Mouse (Mus musculus) liver, embryonic 12.5 days (tissue): ENCODE results near the gene Fam169a. TPM values are rescaled to one million over a fixed set of nuclear protein-coding genes. Genes with fewer than 3 reads are reported as not detected.
A peak's percentile ranks its signal among the peaks of the same experiment; 100 is the strongest.
"Not testable (repeated sequence)": the region's sequence is repeated elsewhere in the genome, so short reads cannot be mapped to it uniquely, and the experiment has no call there.

Experiments
- ATAC-seq: fragments of 200-750 bp; cut with Nextera tagmentation; 2 replicates; pipeline ENCODE4 v1.8.0; 2017; ENCODE audit warnings: moderate number of reproducible peaks, mild to moderate bottlenecking, moderate library complexity
- H3K27ac ChIP-seq: fragments of 300-500 bp; sonication (generic); 2 replicates; pipeline ENCODE4 v1.5.1; 2016; ENCODE audit warnings: mild to moderate bottlenecking
- H3K27me3 ChIP-seq: fragments of 300-500 bp; sonication (generic); replicated peaks from 2 replicates; pipeline ENCODE4 v1.6.1; 2016; ENCODE audit warnings: mild to moderate bottlenecking, moderate library complexity
- H3K36me3 ChIP-seq: fragments of 300-500 bp; sonication (generic); 2 replicates; pipeline ENCODE4 v1.6.1; 2016; ENCODE audit warnings: mild to moderate bottlenecking, moderate library complexity
- H3K4me1 ChIP-seq: fragments of 300-500 bp; sonication (generic); 2 replicates; pipeline ENCODE4 v1.6.1; 2016
- H3K4me2 ChIP-seq: fragments of 300-500 bp; sonication (generic); 2 replicates; pipeline ENCODE4 v1.6.1; 2016; ENCODE audit warnings: mild to moderate bottlenecking, moderate library complexity
- H3K4me3 ChIP-seq: fragments of 300-500 bp; sonication (generic); 2 replicates; pipeline ENCODE4 v1.5.1; 2016; ENCODE audit warnings: mild to moderate bottlenecking, moderate library complexity
- H3K9ac ChIP-seq: fragments of 300-500 bp; sonication (generic); 2 replicates; pipeline ENCODE4 v1.6.1; 2016; ENCODE audit warnings: mild to moderate bottlenecking, moderate library complexity
- H3K9me3 ChIP-seq: fragments of 300-500 bp; sonication (generic); replicated peaks from 2 replicates; pipeline ENCODE4 v1.6.1; 2016; ENCODE audit warnings: mild to moderate bottlenecking, moderate library complexity
- WGBS: fragments of 180-500 bp; shearing (Covaris S2); methylation state at CpG from one replicate; pipeline ENCODE4 v1.1.7; 2016; ENCODE audit not compliant: insufficient replicate concordance; 5-methylcytosine and 5-hydroxymethylcytosine counted together
- polyA plus RNA-seq: library from polyadenylated mRNA; unstranded; fragments of >200 nt; fragmentation: Nextera tagmentation; extraction: Ambion mirVana; gene quantifications from 2 replicates; pipeline ENCODE4 v1.2.1, GENCODE M21; 2016

Gene Fam169a
- polyA plus RNA-seq, 1 experiment from 2014 or later: 3.8 TPM

GRCm38 (mm10) chr13:97137466-97138400 is 70.6 kb downstream of the Fam169a start, which contains the start of the genes Gfm2 and Nsa2:
TSS of gene Gfm2 (plus strand) at chr13:97137937.
TSS of gene Nsa2 (minus strand) at chr13:97137937.
- Histone ChIP-seq H3K36me3 (peaks cover 39% of the 10 kb centered on the region), H3K4me1 (peaks cover 16% of the 10 kb centered on the region), H3K27ac (peak within 1 kb of the TSS; percentile 79), H3K9ac (peak within 1 kb of the TSS; percentile 84), H3K4me2 (peak within 1 kb of the TSS; percentile 72), H3K4me3 (peak within 1 kb of the TSS; percentile 91), H3K27me3 (no peaks in the 10 kb centered on the region), H3K9me3 (no peaks in the 10 kb centered on the region)
- under 1% methylated on average over 57 of the region's 57 CpGs for WGBS
- ATAC-seq: peak; percentile 99

GRCm38 (mm10) chr13:97138404-97138931 is 71.4 kb downstream of the Fam169a start:
- H3K9ac ChIP-seq: peak overlapping the region; percentile 84
- not testable (repeated sequence) for ATAC-seq, H3K27me3 ChIP-seq, H3K9me3 ChIP-seq
- H3K4me2 ChIP-seq: peak overlapping the region; percentile 68
- H3K4me3 ChIP-seq: peak overlapping the region; percentile 91
- peak overlapping the region; percentile 79 for H3K27ac ChIP-seq
- H3K4me1 ChIP-seq: peaks cover 19% of the 10 kb centered on the region
- H3K36me3 ChIP-seq: peaks cover 39% of the 10 kb centered on the region
- 17% methylated on average over 8 of the region's 8 CpGs for WGBS

- Histone ChIP-seq H3K27ac (no peak overlapping the region), H3K9ac (no peak overlapping the region), H3K4me3 (no peak overlapping the region), H3K4me1 (peaks cover 11% of the 10 kb centered on the region), H3K4me2 (no peak overlapping the region), H3K9me3 (no peaks in the 10 kb centered on the region), H3K36me3 (peaks cover 40% of the 10 kb centered on the region), H3K27me3 (no peaks in the 10 kb centered on the region)
- no peak for ATAC-seq
- 81% methylated on average over 7 of the region's 7 CpGs for WGBS
Observed at GRCm38 (mm10) chr13:97142321-97142720, 75.2 kb downstream of the Fam169a start.

GRCm38 (mm10) chr13:97145834-97146233 is 78.7 kb downstream of the Fam169a start:
- Histone ChIP-seq H3K36me3 (peaks cover 71% of the 10 kb centered on the region), H3K27ac (no peak overlapping the region), H3K4me2 (no peak overlapping the region), H3K4me1 (0 out of 2 replicates have a peak, but pooled peaks cover 2% of the 10 kb centered on the region), H3K9ac (no peak overlapping the region), H3K27me3 (no peaks in the 10 kb centered on the region), H3K9me3 (no peaks in the 10 kb centered on the region), H3K4me3 (no peak overlapping the region)
- no peak for ATAC-seq
- WGBS: 53% methylated on average over 4 of the region's 4 CpGs

- no peaks in the 10 kb centered on the region for H3K27me3 ChIP-seq
- no peak overlapping the region for H3K4me2 ChIP-seq
- H3K9ac ChIP-seq: no peak overlapping the region
- H3K4me3 ChIP-seq: no peak overlapping the region
- no peak overlapping the region for H3K27ac ChIP-seq
- ATAC-seq: no peak
- peaks cover 94% of the 10 kb centered on the region for H3K36me3 ChIP-seq
- H3K4me1 ChIP-seq: no peaks in the 10 kb centered on the region
- H3K9me3 ChIP-seq: no peaks in the 10 kb centered on the region
- WGBS: 81% methylated on average over 10 of the region's 10 CpGs
Observed at GRCm38 (mm10) chr13:97175520-97176264, 108.6 kb downstream of the Fam169a start.

- H3K9me3 ChIP-seq: no peaks in the 10 kb centered on the region
- 79% methylated on average over 5 of the region's 5 CpGs for WGBS
- peaks cover 91% of the 10 kb centered on the region for H3K36me3 ChIP-seq
- H3K4me3 ChIP-seq: no peak overlapping the region
- H3K27me3 ChIP-seq: no peaks in the 10 kb centered on the region
- no peak for ATAC-seq
- no peak overlapping the region for H3K9ac ChIP-seq
- H3K4me1 ChIP-seq: no peaks in the 10 kb centered on the region
- H3K4me2 ChIP-seq: no peak overlapping the region
- no peak overlapping the region for H3K27ac ChIP-seq
Observed at GRCm38 (mm10) chr13:97176731-97177130, 109.6 kb downstream of the Fam169a start.

- peaks cover 76% of the 10 kb centered on the region for H3K36me3 ChIP-seq
- 84% methylated on average over 7 of the region's 7 CpGs for WGBS
- no peaks in the 10 kb centered on the region for H3K27me3 ChIP-seq
- no peak for ATAC-seq
- no peak overlapping the region for H3K4me2 ChIP-seq
- no peak overlapping the region for H3K4me3 ChIP-seq
- H3K4me1 ChIP-seq: no peaks in the 10 kb centered on the region
- H3K27ac ChIP-seq: no peak overlapping the region
- no peaks in the 10 kb centered on the region for H3K9me3 ChIP-seq
- no peak overlapping the region for H3K9ac ChIP-seq
Observed at GRCm38 (mm10) chr13:97178943-97179342, 111.9 kb downstream of the Fam169a start.

- no peak overlapping the region for H3K4me2 ChIP-seq
- no peak for ATAC-seq
- no peak overlapping the region for H3K27ac ChIP-seq
- H3K4me1 ChIP-seq: no peaks in the 10 kb centered on the region; the same call in 1 of the 2 replicates
- no peaks in the 10 kb centered on the region for H3K27me3 ChIP-seq
- H3K36me3 ChIP-seq: peaks cover 62% of the 10 kb centered on the region
- WGBS: 81% methylated on average over 6 of the region's 6 CpGs
- no peaks in the 10 kb centered on the region for H3K9me3 ChIP-seq
- no peak overlapping the region for H3K4me3 ChIP-seq
- H3K9ac ChIP-seq: no peak overlapping the region
Observed at GRCm38 (mm10) chr13:97180113-97180828, 113.2 kb downstream of the Fam169a start.

Other genes with a start within 250 kb of the Fam169a start
- gene Gcnt4, start 142.6 kb upstream of the Fam169a start, polyA plus RNA-seq: 0.67 and 0.68 TPM in 2 replicates
- gene 1700029F12Rik, start 32.9 kb upstream of the Fam169a start, polyA plus RNA-seq: not detected in 2 replicates
- 0.75 and 1.5 TPM in 2 replicates for gene Gm6169, start 32.0 kb downstream of the Fam169a start, polyA plus RNA-seq
- gene Gfm2, start 70.7 kb downstream of the Fam169a start, polyA plus RNA-seq: 29.0 and 31.7 TPM in 2 replicates
- gene Nsa2, start 70.7 kb downstream of the Fam169a start, polyA plus RNA-seq: 41.5 and 42.2 TPM in 2 replicates
- 14.1 and 15.1 TPM in 2 replicates for gene Hexb, start 131.1 kb downstream of the Fam169a start, polyA plus RNA-seq
- 0.92 and 0.93 TPM in 2 replicates for gene Enc1, start 173.8 kb downstream of the Fam169a start, polyA plus RNA-seq